Mouse (Mus musculus): ENCODE measurements around the gene Acsl1.

DNA sequence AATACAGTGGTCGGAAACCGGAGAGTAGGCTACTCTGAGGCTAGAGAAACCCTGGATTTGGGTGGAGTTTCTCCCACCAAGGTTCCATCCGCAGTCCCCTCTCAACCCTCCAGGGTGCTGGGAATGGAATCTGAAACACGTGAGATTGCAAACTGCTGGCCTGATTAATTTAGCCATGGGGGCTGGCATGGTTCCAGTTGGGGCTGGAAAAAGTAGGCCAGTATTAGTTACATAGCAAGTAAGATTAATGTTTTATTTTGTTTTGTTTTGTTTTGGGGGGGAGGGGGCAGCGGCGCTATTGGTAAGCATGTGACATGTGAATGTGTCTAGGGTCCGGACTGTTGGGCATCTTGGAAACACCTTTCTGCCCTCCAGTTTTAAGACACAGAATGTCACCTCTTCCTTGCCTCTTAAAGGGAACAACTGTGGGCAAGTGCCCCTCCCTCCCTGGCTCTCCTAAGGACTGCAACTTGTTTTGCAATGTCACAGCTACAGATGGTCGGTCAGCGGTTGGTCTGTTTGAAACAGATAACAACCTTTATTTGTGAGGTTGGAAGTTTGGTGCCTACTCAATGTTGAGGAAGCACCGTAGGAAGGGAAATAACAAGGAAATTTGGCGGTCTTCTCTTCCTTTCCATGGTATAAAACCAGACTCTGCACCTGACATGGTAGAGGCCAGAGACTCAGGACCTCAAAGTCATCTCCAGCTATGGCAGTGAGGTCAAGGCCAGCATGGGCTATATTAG, 75.8 kb downstream of the Acsl1 start:
- no peak for TF ChIP-seq CTCF (IDR thresholded peaks at IDR 0.05; ENCODE audit: control insufficient read depth, insufficient read depth, low read length)
- no peak for TF ChIP-seq POLR2A (IDR thresholded peaks at IDR 0.05; ENCODE audit: borderline replicate concordance, control insufficient read depth, low read depth, low read length)

Measured in bone marrow, adult 2 months (tissue).